Mouse (Mus musculus) cerebellum, postnatal 10 days (tissue): ENCODE data around the gene Alox5ap.

ENCODE experiments used
- DNase-seq, 2 experiments: peaks; one replicate each; pipeline ENCODE4 v3.0.0; 2021; ENCODE audit warnings: mixed read lengths in 2 of 2

The Alox5ap gene

DNA sequence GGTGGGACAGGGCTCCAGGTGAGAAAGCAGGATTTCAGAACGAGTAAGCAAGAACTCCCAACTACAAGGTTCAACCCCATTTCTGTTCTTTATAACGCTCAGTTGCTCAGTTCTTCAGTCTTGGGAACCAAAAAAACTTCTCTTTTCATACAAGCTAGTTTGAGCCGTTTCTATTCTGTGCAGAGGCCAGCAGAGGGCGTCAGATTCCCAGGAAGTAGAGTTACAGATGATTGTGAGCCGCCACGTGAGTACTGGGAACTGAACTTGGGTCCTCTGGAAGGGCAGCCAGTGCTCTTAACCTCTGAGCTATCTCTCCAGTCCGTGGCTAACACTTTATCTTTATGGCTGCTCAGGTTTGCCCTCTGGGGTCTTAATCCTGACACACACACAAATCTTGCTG is 3.1 kb upstream of the Alox5ap start:
- DNase-seq = no peak

DNA sequence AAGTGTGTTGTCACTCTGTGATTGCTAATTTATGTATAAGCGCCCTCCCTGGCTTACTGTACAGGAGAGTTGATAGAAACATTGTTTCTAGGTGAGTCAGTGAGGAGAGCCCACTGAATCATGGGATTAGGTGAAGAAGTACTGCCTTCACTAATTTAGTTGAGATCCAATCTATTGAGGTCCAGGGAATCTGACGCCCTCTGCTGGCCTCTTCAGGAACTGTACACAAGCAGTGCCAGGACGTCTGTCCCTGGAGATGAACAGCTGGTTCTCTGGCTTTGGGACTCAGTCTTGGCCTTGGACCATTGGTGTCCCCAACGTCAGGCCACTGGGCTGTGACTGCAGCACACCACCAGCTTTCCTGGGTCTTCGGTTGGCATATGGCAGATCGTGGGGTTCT is 2.7 kb upstream of the Alox5ap start:
- DNase-seq = peak in 1 of 2 experiments; percentile 31

DNA sequence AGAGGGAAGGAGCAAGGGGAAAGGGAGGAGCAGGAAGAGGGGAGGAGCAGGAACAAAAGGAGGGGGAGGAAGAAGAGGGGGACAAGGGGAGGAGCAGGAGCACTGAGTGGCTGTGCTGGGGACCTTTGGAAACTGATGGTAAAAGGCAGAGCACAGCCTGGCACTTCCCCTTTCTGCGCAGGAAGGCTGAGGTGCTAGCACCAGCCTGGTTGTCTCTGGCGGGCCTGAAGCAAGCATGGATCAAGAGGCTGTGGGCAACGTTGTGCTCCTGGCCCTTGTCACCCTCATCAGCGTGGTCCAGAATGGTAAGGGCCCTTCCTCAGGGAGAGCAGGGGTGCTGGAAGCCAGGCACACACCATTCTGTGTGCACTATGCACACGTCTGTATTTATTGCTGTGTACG is 312 bp downstream of the Alox5ap start:
- no peak for DNase-seq

DNA sequence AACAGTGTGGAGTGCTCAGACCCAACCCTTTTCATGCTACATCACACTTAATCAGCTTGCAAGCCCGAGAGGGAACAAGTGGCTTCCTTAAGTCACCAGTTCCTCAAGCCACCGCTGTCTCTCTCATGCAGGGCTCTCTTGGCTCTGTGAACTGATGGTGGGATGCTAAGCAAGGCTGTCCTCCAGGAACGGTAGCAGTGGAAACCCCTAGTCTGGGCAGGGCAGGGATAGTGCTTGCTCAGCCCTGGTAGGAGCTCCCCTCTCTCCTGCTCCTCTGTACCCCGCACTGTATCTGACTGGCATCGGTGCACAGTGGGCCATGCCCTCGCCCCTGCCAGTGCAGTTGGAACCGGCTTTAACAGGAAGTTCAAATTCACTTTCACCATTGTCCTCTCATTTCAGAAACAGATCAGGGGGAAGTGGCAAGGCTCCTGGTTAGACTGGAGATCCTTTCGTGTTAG is 2.2 kb downstream of the Alox5ap start:
- no peak for DNase-seq

DNA sequence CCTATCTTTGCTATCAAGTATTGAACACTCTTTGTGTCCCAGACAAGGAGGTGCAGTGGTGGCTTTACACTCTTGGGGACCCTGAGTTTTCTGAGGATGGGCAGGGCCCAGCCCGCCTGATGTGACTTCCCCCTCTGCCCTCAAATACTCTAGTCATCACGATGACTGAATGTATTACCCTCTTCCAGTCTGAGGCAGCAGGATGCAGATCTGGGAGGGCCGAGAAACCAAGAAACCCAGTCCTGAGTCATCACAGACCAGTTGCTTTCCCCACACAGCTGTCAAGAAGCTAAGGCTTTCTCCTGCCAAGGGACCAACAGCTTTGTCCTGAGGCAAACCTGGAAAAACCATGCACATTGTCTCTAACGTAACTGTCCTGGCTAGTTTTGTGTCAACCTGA is 2.9 kb downstream of the Alox5ap start:
- no peak for DNase-seq

DNA sequence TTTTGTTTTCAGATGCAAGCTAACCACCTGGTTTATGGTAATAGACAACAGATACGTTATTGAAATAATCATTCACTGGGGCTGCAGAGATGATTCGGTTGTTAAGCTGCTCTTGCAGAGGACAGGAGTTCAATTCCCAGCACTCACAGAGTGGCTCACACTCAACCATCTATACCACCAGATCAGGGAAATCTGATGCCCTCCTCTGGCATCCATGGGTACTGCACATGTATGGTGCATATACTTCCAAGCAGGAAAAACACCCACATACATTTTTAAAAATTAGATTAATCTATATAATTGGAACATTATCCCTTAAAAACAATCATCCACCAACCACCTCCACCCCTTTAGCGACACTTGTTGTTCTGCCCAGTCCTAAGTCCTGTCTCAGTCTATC is 6.7 kb downstream of the Alox5ap start:
- no peak for DNase-seq

DNA sequence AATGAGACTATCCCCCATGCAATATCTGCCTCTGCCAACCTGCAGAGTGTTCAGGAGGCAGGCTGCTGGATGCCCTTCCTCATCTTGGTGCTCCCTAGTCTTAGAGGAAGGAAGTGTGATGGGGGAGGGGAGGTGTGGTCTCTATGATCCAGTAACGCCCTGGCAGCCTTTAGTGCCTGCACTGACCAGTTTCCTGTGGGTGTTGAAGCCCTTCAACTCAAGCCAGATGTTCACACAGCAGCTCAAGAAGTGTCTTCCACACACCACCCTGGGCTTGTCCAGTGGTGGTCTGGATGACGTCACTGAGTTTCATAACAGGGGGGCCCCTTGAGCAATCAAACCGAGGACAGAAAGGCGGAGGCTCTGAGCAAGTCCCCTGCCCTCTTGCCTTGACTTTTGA is 8.0 kb downstream of the Alox5ap start:
- DNase-seq = no peak

DNA sequence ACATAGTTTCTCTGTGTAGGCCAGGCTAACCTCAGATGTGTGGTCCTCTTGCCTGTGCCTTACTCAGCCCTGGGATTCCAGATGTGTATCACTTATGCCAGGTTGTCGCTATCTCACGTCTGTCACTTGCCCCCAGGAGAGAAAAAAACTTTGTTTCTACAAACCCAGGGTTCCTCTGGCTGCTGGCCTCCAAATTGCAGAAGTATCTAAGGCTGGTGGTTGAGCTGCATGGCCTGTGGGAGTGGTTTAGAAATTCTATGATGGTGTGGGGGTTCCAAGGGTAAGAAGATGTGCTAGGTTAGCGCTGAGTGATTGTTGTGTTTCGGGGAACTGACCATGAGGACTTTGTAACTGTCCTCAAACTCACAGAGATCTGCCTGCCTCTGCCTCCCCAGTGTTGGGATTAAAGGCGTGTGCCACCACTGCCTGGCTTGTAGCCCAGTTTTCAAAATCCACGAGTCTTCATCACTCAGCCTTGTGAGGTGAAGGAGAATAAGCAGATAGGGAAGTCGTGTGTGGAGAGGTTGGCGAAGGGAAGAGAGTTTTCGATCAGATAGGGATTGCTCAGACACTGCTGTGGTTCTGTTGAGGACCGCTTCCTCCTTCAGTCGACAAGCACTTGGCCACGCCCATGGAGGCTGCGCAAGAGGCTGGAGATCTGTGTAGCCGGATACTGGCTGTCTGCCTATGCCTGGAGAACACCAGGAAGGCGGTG is 10.0 kb downstream of the Alox5ap start:
- no peak for DNase-seq

DNA sequence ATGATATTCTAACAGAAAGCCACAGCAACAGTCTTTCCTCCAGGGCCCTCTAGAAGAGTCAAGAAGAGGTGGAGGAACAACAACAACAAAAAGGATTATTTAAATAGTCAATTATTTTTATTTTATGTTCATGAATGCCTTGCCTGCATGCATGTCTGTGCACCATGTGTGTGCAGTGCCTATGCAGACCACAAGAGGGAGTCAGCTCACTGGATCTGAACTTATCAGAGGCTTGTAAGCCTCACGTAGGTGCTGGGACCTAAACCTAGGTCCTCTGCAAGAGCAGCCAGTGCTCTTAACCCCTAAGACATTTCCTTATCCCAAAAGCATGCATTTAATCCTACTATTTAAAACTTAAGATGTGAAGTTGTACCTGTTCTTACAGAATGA is 10.5 kb downstream of the Alox5ap start:
- DNase-seq = no peak

DNA sequence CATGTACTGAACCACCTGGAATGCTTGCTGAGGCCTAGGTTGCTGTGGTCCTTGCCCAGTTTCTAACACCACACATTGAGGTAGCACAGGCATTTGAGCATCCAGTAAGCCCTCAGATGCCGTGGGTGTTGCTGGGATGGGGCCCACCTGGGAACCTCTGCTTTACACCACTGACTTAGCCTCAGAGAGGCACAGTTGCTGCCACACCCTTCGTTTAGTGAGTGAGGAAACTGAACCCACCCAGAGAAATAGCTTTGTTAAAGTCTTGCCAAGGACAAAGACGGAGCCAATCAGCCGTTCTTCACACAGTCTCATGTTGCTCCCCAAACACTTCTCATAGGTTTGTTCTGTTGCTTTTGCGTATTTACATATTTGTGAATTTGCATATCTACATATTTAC is 13.0 kb downstream of the Alox5ap start:
- no peak for DNase-seq

DNA sequence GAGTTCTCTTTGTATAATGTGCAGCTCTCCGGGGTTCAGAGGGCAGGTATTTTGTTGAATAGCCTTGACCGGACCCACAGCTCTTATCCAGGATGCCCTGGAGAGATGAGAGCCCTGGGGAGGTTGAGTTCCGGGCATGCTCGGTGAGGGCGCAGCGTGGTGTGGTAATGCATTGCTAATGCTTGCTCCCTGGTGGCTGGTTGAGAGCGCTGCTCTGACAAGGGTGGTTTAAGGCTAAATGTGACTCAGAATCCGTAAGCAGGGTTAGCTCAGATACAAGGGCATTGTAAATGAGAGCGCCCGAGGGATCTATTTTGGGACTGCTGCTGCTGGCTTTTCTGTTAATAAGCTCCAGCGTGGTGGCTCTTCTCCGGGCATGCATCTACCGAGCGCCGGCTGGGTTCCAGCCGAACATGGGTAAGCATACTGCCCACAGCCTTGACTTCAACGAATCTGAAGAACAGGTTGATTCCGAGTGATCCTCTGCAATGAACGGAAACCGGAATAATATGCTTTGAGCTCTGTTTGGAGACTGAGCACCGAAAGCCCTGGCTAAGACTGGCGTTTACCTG is 14.8 kb downstream of the Alox5ap start:
- peak; percentile 37 to 46 for DNase-seq

DNA sequence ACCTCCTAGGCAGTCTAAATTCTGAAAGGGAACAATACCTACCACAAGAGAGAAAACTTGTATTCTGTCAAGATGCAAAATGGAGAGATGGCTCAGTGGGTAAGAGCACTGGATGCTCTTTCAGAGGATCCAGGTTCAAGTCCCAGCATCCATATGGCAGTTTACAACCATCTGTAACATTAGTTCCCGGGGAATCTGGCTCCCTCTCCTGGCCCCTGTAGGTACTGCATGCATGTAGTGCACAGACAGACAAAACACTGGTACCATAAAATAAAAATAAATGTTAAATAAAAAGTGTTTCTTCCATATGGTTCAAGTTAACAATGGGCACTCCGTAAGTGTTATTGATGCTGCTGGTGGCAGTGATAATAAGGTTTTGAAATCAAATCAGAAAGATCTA is 18.4 kb downstream of the Alox5ap start:
- DNase-seq = peak; percentile 48 to 55

DNA sequence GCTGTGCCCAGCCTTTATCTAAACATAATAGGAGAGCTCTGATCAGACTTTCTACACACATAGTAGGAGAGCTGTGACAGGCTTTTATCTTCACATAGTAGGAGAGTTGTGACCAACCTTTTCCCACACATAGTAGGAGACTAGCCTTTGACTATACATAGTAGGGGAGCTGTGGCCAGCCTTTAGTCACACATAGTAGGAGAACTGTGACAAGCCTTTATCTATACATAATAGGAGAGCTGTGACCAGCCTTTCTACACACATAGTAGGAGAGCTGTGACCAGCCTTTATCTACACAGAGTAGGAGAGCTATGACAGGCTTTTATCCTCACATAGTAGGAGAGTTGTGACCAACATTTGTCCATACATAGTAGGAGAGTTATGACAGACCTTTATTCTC is 19.3 kb downstream of the Alox5ap start:
- DNase-seq = no peak

DNA sequence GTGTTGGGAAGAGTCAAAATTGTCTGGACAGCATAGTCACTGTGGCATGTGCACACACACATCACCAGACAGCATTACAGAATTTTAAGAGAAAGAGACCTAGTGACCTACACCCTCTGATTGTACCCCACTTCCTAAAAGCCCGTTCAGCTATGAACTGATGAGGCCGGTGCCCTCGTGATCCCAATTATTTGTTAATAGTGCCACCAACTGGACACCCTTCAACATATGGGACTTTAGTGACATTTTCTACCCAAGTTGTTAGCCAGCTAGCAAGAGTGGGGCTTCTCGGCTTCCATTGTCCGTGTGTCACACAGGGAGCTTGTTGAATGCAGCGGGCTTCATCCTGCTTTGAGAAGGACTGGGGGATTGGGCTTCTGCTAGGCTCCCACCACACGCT is 21.5 kb downstream of the Alox5ap start:
- peak; percentile 56 for DNase-seq

DNA sequence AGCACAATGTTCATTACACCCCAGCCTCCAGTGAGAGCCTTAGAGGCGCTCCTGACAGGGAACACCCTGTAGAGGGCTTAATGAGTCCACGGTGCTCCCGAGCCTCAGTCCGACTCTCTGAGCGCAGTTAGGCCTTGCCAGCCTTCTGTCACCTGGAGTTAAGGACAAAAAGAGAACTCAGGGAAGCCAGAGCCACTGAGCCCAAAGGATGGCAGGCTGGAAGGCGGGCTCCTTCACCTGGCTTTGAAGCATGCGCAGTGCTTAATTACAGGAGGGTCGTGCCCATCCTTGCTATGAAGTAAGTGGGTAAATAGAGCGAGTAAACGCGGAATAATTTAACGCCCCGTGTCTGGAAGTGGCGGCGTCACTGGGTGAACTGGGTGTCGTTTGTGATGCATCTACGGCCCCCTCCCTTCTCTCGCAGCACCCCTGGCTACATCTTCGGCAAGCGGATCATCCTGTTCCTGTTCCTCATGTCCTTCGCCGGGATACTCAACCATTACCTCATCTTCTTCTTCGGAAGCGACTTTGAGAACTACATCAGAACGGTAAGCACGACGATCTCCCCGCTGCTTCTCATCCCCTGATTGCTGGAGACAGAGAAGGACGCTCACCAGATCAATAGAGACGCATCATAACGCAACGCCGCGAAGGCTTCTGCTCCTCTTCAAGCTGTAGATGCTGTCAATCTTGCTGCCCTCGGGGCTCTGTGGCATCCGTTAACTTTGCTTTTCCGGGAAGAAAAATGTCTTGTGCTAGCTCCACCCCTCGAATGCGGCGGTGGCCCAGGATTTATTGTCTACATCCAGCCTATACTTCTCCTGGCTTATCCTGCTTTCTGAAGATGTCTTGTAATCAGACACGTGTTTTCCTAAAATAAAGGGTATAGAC is 22.8 kb downstream of the Alox5ap start:
- DNase-seq = peak; percentile 57

DNA sequence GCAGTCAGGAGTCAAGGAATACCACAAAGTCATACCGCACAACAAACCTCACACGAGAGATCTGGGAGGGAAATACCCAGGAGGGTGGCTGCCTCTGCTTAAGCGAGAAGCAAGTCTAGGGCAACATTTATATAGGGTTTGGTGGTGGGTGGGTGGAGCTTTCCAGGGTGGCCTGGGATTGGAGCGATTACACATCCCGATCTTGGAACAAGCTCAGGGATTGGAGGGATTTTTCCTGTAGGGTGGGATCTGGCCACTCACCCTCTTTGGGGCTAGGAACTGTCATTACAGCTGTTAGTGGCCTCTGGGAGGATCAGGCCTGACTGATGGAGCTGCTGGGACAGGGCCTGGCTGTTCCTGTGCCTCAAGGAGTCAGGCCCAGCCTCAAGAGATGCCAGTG is 26.7 kb downstream of the Alox5ap start:
- DNase-seq = no peak

DNA sequence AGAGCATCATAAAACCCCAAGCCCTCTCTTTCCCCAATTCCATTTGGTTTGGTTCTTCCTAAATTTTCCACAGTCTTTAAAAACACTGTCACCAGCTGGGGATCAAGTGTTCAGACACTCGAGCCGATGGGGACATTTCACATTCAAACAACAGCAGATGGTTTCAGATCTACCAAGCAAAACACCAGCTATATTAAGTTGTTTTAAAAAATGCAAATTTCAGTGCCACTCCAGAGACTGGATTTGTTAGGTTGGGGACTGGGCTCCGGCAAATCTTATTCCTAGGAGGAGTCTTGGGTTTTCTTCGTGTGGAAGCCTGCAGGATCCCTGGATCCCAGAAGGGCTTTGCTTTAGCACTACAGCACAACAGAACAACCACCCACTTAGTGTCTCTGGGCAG is 28.5 kb downstream of the Alox5ap start:
- DNase-seq = no peak

DNA sequence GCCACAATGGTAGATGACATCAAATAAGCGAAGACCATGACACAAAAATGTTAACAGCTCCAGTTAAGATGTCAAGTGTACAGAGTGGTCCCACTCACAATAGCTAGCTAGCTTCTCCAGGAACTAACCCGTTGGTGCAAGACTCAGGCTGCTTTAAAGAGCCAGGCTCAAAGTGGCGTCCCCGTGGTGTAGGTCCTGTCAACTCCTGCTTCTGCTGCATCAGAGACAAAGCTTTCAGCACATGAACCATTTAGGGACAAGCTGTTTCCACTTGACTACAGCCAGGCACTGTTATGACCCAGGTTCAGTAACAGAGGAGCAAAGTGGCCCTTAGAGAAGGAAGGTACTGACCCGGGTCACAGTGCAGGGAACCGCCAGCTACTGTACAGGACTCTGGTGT is 32.2 kb downstream of the Alox5ap start:
- DNase-seq = no peak

DNA sequence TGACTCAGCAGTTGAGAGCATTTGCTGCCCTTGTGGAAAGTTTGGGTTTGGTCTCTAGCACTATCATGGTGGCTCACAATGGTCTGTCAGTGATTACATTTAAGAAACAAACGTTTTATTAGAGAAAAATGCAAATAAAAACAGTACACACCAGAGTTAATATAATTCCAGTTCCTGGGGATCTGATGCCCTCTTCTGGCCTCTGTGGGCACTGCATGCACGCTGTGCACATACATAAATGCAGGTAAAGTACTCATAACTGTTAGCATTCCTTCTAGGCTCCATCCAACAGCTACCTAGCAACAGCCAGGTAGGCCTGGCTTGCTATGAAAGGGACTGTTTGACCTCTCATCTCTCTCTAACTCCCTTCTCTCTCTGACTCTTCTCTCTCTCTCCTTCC is 32.9 kb downstream of the Alox5ap start:
- peak in 1 of 2 experiments; percentile 19 for DNase-seq

DNA sequence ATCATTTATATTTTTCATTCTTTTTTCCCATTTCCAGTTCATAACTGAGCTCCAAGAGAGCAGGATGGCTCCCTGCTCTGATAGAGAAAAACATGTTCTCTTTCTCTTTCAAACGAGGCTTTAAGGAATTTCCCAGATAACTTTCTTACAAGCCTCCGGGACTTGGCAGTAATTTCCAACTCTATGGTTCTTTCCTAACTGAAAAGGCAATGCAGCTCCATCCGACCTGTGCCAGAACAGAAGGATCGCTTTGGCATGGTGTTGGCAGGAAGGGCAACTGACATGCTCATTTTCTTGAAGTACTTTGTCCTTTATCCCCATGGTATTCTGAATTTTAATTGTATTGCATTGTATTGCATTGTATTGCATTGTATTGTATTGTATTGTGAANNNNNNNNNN is 33.7 kb downstream of the Alox5ap start:
- no peak for DNase-seq

DNA sequence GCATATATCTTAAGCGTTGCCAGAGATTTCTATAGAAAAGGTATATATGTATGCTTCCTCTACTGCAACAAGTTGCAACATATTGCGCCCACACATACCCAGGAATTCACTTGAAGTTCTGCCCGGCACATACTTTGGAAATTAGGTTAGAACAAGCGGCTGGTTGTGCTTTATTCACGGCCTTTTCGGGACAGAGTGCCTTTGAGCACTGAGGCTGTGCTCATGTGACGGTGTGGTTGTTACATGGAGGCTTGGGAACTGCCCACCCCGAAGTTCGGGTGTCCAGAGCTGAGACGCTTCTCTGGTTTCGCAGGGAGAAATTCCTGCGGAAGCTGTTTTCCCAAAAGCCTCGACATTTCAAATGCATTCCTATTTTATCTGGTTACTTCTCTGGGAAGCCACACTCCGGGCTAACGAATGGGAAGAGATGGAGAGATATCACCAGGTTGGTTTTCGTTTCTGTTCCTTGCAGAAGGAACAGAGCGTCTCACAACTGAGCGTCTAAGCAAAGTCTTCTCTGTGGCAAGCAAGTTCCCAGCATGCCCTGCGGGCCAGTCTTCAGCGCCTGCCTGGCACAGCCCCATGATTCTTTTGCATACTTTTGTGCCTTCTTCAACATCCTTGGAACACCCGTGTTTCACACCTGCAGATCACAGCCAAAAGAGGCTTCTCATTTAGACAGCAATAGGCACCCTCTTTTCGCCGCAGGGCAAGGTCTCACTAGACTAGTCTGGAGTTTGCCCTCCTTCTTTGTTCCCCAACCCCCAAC is 48.5 kb downstream of the Alox5ap start:
- no peak for DNase-seq

DNA sequence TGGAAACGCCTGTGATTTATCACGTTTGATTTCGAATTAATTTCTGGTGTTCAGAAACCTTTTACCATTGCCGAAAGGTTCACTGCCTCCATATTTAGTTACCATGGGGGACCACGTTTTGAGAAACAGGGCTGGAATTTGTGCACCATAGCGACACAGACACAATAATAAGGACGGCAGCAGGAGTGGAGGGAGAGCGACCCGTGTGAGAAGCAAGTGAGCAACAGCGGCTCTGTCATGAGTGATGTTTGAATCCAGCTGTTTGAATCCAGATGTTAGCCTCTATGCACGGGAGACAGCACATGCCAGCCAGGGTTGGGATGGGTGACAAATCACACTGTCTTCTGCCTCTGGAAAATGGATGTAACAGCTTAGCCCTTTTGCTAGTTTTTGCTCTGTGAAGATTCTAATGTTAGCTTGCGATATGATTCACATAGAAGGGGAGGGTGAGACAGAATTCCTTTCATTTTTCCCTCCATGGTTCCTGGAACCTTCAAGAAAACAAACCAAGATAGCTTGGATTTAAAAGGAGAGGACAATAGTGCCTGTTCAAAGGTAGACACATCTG is 50.0 kb downstream of the Alox5ap start:
- DNase-seq = no peak

DNA sequence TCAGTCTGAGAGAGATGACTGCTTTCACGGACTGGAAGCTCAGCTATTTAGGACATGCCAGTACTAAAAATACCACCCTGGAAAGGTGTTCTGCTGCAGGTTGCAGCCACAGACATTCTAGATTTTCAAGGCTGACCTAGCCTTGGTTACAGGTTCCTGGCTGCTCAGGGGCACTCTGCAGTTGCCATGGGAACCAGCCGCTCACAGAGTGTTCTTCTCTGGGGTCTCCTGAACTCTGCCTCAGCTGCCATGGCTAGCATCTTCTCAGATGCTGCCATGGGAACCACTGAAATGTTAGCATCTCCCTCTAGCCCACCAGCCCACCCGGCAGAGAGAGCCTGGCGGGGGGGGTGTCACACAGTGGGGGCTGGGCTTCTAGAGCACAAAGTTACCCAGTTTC is 52.4 kb downstream of the Alox5ap start:
- peak in 1 of 2 experiments; percentile 41 for DNase-seq
